In the genomic region with DNA sequence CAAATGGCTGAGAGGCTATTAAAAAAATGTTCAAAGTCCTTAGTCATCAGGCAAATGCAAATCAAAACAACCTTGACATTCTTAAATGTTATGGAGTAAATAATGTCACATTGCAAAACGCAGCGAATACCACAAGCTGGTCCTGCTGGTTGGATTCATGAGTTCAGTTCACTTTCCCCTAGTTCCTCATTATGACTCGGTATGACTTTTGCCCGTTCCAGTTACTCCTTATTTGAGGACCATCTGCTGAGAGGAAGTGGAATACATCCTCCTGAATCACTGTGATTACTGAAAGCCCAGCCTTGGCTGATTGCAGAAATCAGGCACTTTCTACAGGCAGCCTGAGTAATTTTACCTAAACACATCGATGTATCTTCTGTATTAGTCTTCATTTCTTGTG, we compare ENCODE assay signal across 16 mouse cellular contexts.
DNase-seq lines count a peak whose midpoint lies in the region; TF ChIP-seq lines count a peak whose summit lies in the region.
"Had no signal": no experiment of that assay in that cellular context is flagged by ENCODE, and none has a peak within 500 bp of the region (broad histone marks: within the 10 kb centered on the region; RNA-seq: fewer than 3 reads in every experiment).

No protein-coding gene starts in this region.

- H3K4me3 ChIP-seq in myocyte: no peak overlapping the region
- H3K4me3 ChIP-seq: embryonic facial prominence, embryonic 10.5 days; embryonic facial prominence, embryonic 12.5 days; forebrain, embryonic 13.5 days; forebrain, embryonic 15.5 days had no signal

- DNase-seq in 3T3-L1 (ENCODE audit: low read depth, low spot score) (peak; percentile 56), 416B (ENCODE audit: low read depth) (peak; percentile 75)
- DNase-seq in right cerebral cortex, postnatal 14 days: no peak
- no peak for DNase-seq in gastrocnemius, postnatal 4 days (ENCODE audit: low spot score in 2 of 2)
- DNase-seq: adrenal gland, postnatal 10 days; adrenal gland, postnatal 36 days; cerebellum, adult 11-12 months; cerebellum, adult 2 months; cerebellum, adult 9-10 months; cerebellum, postnatal 10 days; forebrain, postnatal 0 days had no signal

- TF ChIP-seq POLR2A in myocyte (IDR thresholded peaks at IDR 0.05; ENCODE audit: insufficient read length, low read depth): no peak

- no peaks in the 10 kb centered on the region for H3K36me3 ChIP-seq in myocyte (ENCODE audit: control insufficient read depth, insufficient read depth)
- H3K36me3 ChIP-seq: embryonic facial prominence, embryonic 10.5 days; embryonic facial prominence, embryonic 12.5 days; forebrain, embryonic 15.5 days had no signal

- no peaks in the 10 kb centered on the region for H3K79me2 ChIP-seq in myocyte (ENCODE audit: control insufficient read depth, insufficient read depth)

- no peaks in the 10 kb centered on the region for H3K27me3 ChIP-seq in myocyte (ENCODE audit: control insufficient read depth, insufficient read depth, insufficient read length)
- H3K27me3 ChIP-seq: embryonic facial prominence, embryonic 12.5 days; forebrain, embryonic 13.5 days; forebrain, embryonic 15.5 days had no signal

- no peak overlapping the region for H3ac ChIP-seq in myocyte (ENCODE audit: control insufficient read depth, insufficient read length)

- H3K4me2 ChIP-seq in myocyte (ENCODE audit: low read depth): peak overlapping the region; percentile 2
- H3K4me2 ChIP-seq: embryonic facial prominence, embryonic 12.5 days; forebrain, embryonic 13.5 days; forebrain, embryonic 15.5 days had no signal

TF ChIP-seq in myocyte, 11 proteins besides CTCF, POLR2A, EP300 and RAD21:
- TF ChIP-seq POLR2AphosphoS2 (IDR thresholded peaks at IDR 0.05; ENCODE audit: insufficient read length, low read depth) (no peak), MYOG (IDR thresholded peaks at IDR 0.05; ENCODE audit: control insufficient read depth in 1 of 3, insufficient read depth in 1 of 3, insufficient read length in 2 of 3, low read depth in 2 of 3) (no peak), E2F4 (IDR thresholded peaks at IDR 0.05; ENCODE audit: insufficient read depth) (no peak), SRF (IDR thresholded peaks at IDR 0.05; ENCODE audit: control insufficient read depth, insufficient read length, low read depth) (no peak), REST (IDR thresholded peaks at IDR 0.05; ENCODE audit: insufficient read depth, insufficient read length) (no peak), MAX (IDR thresholded peaks at IDR 0.05; ENCODE audit: low read depth) (no peak), TCF12 (IDR thresholded peaks at IDR 0.05; ENCODE audit: insufficient read depth, poor library complexity, severe bottlenecking) (no peak), MYOD1 (IDR thresholded peaks at IDR 0.05; ENCODE audit: control insufficient read depth in 1 of 3, insufficient read length in 2 of 3, low read depth in 2 of 3) (no peak), USF1 (IDR thresholded peaks at IDR 0.05; ENCODE audit: low read depth) (no peak), TCF3 (IDR thresholded peaks at IDR 0.05; ENCODE audit: insufficient read length, low read depth) (no peak), CEBPB (IDR thresholded peaks at IDR 0.05; ENCODE audit: insufficient read depth, poor library complexity, severe bottlenecking) (no peak)

Comparison
In these comparisons a context has a peak if more than half of its experiments do, and no peak if none do; other contexts are left out.
1. DNase-seq: peak in 3T3-L1 (single experiment) and 416B (single experiment); none in right cerebral cortex, postnatal 14 days (single experiment) and gastrocnemius, postnatal 4 days (0 of 2).